Mouse (Mus musculus): ENCODE measurements around the gene Atp9a. TPM values are rescaled to one million over a fixed set of nuclear protein-coding genes. Genes with fewer than 3 reads are reported as not detected.

The Atp9a gene
- polyA plus RNA-seq, 1 experiment from 2014 or later = 22.6 TPM

DNA sequence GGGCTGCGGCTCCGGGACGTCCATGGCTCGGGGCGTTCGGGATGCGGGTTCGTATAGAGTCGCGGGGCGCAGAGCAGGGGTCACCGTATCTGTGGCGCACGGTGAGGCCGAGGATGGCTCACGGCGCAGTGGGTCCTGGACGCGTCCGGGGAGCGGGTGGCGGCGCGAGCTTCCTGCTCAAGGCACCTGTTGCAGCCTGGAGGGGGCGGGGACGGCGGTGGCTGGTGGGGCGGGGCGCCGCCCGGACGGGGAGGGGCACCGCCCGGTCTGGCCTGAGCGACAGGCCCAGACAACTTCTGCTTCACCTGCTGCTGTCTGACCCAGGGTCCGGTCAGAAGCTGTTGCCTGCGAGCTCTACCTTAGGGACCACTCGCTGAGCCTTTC is 152.0 kb downstream of the Atp9a start:
- Histone ChIP-seq H3K36me3 (no peaks in the 10 kb centered on the region), H3K4me2 (peak overlapping the region; percentile 69), H3K9me3 (no peaks in the 10 kb centered on the region), H3K4me1 (peaks cover 10% of the 10 kb centered on the region), H3K4me3 (replicated peaks) (peak overlapping the region; percentile 51), H3K27ac (peak overlapping the region; percentile 26; the same call in 1 of the 2 replicates), H3K27me3 (replicated peaks) (peaks cover 25% of the 10 kb centered on the region), H3K9ac (peak overlapping the region; percentile 35; the same call in 1 of the 2 replicates)
- 2% methylated on average over 33 of the region's 38 CpGs for WGBS
- peak; percentile 82 for ATAC-seq (ENCODE audit: insufficient read depth, low FRiP score, low read depth)

DNA sequence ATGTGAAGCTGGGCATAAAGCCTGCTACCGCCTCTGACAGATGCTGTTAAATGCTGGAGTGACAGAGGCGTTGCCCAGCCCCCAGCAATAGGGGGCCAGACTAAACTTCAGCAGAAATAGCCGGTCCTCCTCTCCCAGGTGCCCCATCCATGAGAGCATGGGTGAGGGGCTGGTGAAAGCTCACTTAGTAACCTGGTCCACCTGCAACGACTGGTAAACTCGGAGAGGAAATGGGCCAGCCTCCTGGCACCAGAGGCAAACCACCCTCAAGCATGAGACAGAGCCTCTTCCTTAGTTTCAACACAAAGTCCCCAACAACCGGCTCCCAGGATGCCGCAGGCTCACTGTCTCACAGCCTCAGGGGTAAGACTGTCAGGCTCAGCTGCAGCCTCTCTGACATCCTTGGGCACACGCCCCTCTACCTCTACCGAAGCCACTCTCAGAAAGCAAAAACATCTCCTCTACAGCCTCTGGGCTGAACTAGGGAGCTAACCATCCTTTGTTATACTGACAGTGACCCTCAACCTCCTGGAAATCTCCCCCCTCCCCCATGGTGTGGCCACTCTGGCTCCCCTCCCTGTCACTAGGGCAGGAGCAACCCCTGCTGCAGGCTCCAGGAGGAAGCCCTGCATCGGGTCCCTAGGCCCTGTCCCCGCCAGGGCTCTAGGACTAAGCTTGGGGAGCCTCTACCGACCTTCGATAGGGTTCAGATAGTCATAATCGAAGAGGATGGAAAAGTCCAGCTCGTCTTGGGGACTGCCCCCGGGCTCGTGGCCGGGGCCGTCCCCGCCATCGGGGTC is 152.6 kb downstream of the Atp9a start:
- Histone ChIP-seq H3K9ac (peak overlapping the region; percentile 35; the same call in 1 of the 2 replicates), H3K4me2 (peak overlapping the region; percentile 69), H3K27me3 (replicated peaks) (peaks cover 25% of the 10 kb centered on the region), H3K4me3 (replicated peaks) (peak overlapping the region; percentile 51), H3K27ac (peak overlapping the region; percentile 26; the same call in 1 of the 2 replicates), H3K9me3 (no peaks in the 10 kb centered on the region), H3K4me1 (peaks cover 10% of the 10 kb centered on the region), H3K36me3 (no peaks in the 10 kb centered on the region)
- peak; percentile 44; the same call in 1 of the 2 replicates for ATAC-seq (ENCODE audit: insufficient read depth, low FRiP score, low read depth)
- WGBS = 10% methylated on average over 21 of the region's 21 CpGs

DNA sequence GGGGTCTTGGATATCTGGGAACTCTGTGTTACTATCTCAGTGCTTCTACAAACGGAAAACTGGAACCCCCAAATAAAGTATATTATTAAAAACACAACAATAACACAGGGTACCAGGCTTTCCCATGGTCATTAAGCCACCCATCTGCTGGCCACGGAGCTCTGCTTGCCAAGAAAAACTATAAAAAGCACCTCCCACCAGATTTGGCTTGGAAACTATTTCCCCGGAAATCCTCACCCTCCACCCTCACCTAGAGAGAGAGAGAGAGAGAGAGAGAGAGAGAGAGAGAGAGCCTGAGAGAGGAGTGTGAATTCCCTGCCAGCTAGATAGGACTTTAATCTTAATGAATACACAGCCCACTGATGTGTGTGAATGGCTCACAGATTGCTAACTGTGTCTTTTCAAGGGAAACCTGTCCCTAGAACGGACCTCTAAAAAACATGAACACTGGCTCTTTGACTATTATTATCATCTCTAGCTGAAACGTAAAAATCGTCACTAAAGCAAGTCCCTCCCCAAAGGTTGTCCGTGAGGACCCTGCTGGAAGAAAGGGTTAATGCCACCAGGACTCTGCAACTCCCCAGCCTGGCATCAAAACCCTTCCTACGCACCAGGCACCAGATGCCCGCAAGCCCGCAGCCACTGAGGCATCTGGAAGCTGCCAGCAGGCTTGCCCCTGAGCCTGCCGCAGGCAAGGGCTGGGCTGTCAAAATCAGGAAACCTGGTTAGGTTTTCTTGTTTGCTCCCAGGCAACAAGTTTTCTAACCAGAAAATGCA is 153.4 kb downstream of the Atp9a start:
- no peaks in the 10 kb centered on the region for H3K36me3 ChIP-seq
- ATAC-seq (ENCODE audit: insufficient read depth, low FRiP score, low read depth) = no peak
- H3K9me3 ChIP-seq = no peaks in the 10 kb centered on the region
- 59% methylated on average over 11 of the region's 11 CpGs for WGBS
- no peak overlapping the region for H3K27ac ChIP-seq
- no peak overlapping the region for H3K9ac ChIP-seq
- peak overlapping the region; percentile 51 for H3K4me3 ChIP-seq (replicated peaks)
- H3K4me2 ChIP-seq = peak overlapping the region; percentile 69
- H3K27me3 ChIP-seq (replicated peaks) = peaks cover 25% of the 10 kb centered on the region
- H3K4me1 ChIP-seq = peaks cover 10% of the 10 kb centered on the region

DNA sequence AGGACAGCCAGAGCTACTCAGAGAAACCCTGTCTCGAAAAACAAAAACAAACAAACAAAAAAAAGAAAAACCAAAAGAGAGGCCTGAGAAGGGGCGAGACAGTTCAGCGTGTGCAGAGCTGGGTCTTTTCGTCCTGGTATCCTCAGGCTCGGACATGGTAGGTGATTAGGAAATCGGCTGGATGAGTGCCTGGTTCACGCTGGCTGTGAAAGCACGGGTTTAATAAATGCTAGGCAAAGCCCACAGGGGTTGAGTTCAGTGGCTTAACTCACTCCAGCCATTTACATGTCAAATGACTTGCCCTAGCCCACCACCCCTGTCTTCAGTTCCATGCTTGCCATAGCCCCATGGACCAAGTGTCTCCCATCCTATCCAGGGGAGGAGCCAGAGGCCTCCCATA is 155.1 kb downstream of the Atp9a start:
- no peak overlapping the region for H3K4me2 ChIP-seq
- no peak overlapping the region for H3K9ac ChIP-seq
- no peaks in the 10 kb centered on the region for H3K9me3 ChIP-seq
- no peaks in the 10 kb centered on the region for H3K36me3 ChIP-seq
- WGBS = 85% methylated on average over 8 of the region's 8 CpGs
- peaks cover 25% of the 10 kb centered on the region for H3K27me3 ChIP-seq (replicated peaks)
- peaks cover 10% of the 10 kb centered on the region for H3K4me1 ChIP-seq
- no peak overlapping the region for H3K27ac ChIP-seq
- H3K4me3 ChIP-seq (replicated peaks) = no peak overlapping the region
- no peak for ATAC-seq (ENCODE audit: insufficient read depth, low FRiP score, low read depth)

- Histone ChIP-seq H3K4me3 (replicated peaks) (no peak overlapping the region), H3K36me3 (no peaks in the 10 kb centered on the region), H3K27me3 (replicated peaks) (peaks cover 25% of the 10 kb centered on the region), H3K27ac (no peak overlapping the region), H3K4me2 (no peak overlapping the region), H3K4me1 (peaks cover 10% of the 10 kb centered on the region), H3K9ac (no peak overlapping the region), H3K9me3 (no peaks in the 10 kb centered on the region)
- 81% methylated on average over 12 of the region's 12 CpGs for WGBS
- ATAC-seq (ENCODE audit: insufficient read depth, low FRiP score, low read depth) = no peak
These were observed 155.7 kb downstream of the Atp9a start for GRCm38 (mm10) chr2:168586512-168586911.

- Histone ChIP-seq H3K4me2 (no peak overlapping the region), H3K4me3 (replicated peaks) (no peak overlapping the region), H3K9me3 (no peaks in the 10 kb centered on the region), H3K36me3 (no peaks in the 10 kb centered on the region), H3K9ac (no peak overlapping the region), H3K27ac (no peak overlapping the region), H3K4me1 (peaks cover 12% of the 10 kb centered on the region), H3K27me3 (replicated peaks) (peaks cover 13% of the 10 kb centered on the region)
- ATAC-seq (ENCODE audit: insufficient read depth, low FRiP score, low read depth) = no peak
- 75% methylated on average over 6 of the region's 6 CpGs for WGBS
These were observed 157.4 kb downstream of the Atp9a start for GRCm38 (mm10) chr2:168584857-168585256.

Small RNA genes within 50 kb of the gene (microRNA-seq; reads per million reads assigned to microRNA genes)
- not detected for gene Mir7004

Other genes starting within 250 kb of the Atp9a start
- gene Nfatc2, start 140.8 kb downstream of the Atp9a start, polyA plus RNA-seq (2015; fragmentation: Nextera tagmentation; extraction: Ambion mirVana) = 3.6 and 3.9 TPM in 2 replicates
- gene Sall4, start 25.5 kb upstream of the Atp9a start, polyA plus RNA-seq (2015; fragmentation: Nextera tagmentation; extraction: Ambion mirVana) = 0.90 and 1.1 TPM in 2 replicates
- gene Zfp64, start 213.2 kb upstream of the Atp9a start, polyA plus RNA-seq (2015; fragmentation: Nextera tagmentation; extraction: Ambion mirVana) = 31.9 and 33.6 TPM in 2 replicates

All from stomach, embryonic 15.5 days (tissue).